Mouse (Mus musculus) neutrophil, adult 83 days (primary cell): Measurements from ENCODE around the gene Nsun3. TPM values are rescaled to one million over a fixed set of nuclear protein-coding genes. Genes with fewer than 3 reads are reported as not detected.

Experiments
- total RNA-seq, 2 experiments: library from RNA; stranded (reverse); gene quantifications; one replicate each; pipeline ENCODE4 v1.2.4; 2023

Gene Nsun3
- total RNA-seq = 10 to 100 TPM in 1 of 2 experiments, 1 to 10 TPM in 1; 8.9 to 14.4 TPM

DNA sequence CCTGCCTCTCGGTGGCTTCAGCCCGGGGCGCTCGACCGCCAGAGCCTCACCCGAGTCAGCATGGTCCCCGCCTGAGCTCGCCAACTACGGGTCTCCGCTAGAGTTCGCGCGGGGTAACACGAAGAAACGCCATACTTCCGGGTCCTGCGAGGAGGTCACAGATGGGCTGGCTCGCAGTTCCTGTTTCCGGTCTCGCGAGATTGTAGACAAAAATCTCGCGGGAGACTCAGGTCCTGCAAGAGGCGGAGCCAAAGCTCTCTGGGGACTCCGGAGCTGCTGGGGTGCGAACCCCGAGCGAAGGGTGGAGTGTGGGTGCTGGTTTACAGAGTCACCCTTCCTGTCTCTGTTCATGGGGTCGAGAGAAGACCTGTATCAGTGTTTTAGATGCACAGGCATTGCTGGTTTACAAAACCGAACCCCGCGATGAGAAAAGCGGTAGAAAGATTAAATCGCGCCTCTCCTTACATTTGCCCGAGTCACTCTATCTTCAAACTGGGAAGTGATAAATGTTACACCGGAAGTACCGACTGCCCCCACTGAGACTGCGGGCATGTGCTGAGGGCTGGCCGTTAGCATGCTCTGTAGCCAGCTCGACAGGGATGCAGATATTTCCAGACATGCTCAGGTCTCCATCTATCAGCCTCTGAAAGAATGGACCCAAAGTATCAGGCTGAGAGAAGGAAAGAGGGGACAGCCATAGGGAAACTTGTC lies at the start of gene Nsun3:
Gene Nsun3 (minus strand): TSS at position 198 of the 711 bp plus-strand sequence.

DNA sequence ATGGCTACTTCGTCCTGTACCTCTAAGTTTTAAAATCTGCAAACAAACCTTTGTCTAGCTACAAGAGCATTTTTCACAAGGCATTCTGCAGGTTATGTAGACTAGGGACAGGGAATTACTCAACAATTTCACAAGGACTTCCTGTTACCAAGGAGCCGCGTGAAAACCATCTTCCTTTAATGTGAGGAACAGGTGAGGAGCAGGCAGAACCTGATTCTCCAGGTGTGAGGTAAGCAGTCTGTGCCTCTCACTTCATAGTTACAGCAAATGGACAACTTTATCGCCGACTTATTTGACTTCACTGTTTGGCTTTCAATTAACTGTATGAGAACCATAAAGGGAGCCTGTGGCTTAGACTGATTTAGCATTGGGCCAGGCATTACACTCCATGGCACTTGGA lies 27.9 kb upstream of the Nsun3 start, which contains the start of gene Stx19:
Gene Stx19 (plus strand): TSS at position 186 of the 400 bp plus-strand sequence.

Other genes starting within 250 kb of the Nsun3 start
- under 1 TPM in 1 of 2 experiments, not detected in 1; 0.20 TPM for gene Stx19, start 27.9 kb upstream of the Nsun3 start, total RNA-seq
- 1 to 10 TPM; 6.9 to 7.4 TPM for gene Arl13b, start 60.2 kb upstream of the Nsun3 start, total RNA-seq
- 1 to 10 TPM; 2.9 to 3.5 TPM for gene Pros1, start 67.5 kb upstream of the Nsun3 start, total RNA-seq